Mouse (Mus musculus): ENCODE data around the gene Ccdc32. TPM values are rescaled to one million over a fixed set of nuclear protein-coding genes. Genes with fewer than 3 reads are reported as not detected.

Gene Ccdc32
- polyA plus RNA-seq, 1 experiment = 11.9 TPM

DNA sequence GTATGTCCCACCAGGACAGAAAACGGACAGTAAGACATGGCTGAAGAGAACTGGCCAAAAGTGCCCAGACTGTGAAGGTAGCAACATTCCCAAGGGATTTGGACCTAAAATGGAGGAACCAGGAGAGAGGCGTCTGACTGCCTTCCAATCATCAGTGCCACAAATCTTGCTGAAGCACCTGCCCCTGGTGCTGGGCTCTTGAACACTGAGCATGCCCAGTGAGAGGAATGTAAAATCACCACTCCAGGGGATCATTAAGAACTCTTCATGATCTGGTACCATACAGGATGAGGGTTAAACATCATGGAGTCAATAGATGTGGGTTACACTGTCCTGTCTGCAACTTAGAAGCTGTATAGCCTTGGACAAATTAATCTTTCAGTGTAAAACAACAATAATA lies 16.0 kb upstream of the Ccdc32 start:
- 78% methylated on average over 2 of the region's 2 CpGs for WGBS
- no peaks in the 10 kb centered on the region for H3K27me3 ChIP-seq (replicated peaks; ENCODE audit: control insufficient read depth, insufficient read depth, low read length)
- H3K27ac ChIP-seq (ENCODE audit: insufficient read depth, low read depth, low read length) = no peak overlapping the region
- no peak overlapping the region for H3K4me3 ChIP-seq (ENCODE audit: insufficient read depth, low read depth, low read length)
- H3K36me3 ChIP-seq (ENCODE audit: control insufficient read depth, insufficient read depth, low read length) = no peaks in the 10 kb centered on the region
- TF ChIP-seq POLR2A (IDR thresholded peaks at IDR 0.05; ENCODE audit: low read depth, low read length) (no peak), CTCF (conservative IDR thresholded peaks at IDR 0.05; ENCODE audit: insufficient read depth, insufficient read length, low read depth, low read length) (no peak)
- no peak for DNase-seq
- H3K4me1 ChIP-seq (ENCODE audit: control insufficient read depth, insufficient read depth, low read length) = no peaks in the 10 kb centered on the region

- Histone ChIP-seq H3K4me1 (ENCODE audit: control insufficient read depth, insufficient read depth, low read length) (no peaks in the 10 kb centered on the region), H3K36me3 (ENCODE audit: control insufficient read depth, insufficient read depth, low read length) (no peaks in the 10 kb centered on the region), H3K27me3 (replicated peaks; ENCODE audit: control insufficient read depth, insufficient read depth, low read length) (no peaks in the 10 kb centered on the region), H3K27ac (ENCODE audit: insufficient read depth, low read depth, low read length) (no peak overlapping the region), H3K4me3 (ENCODE audit: insufficient read depth, low read depth, low read length) (no peak overlapping the region)
- TF ChIP-seq POLR2A (IDR thresholded peaks at IDR 0.05; ENCODE audit: low read depth, low read length) (no peak), CTCF (conservative IDR thresholded peaks at IDR 0.05; ENCODE audit: insufficient read depth, insufficient read length, low read depth, low read length) (0 out of 2 replicates have a peak, but pooled peaks have one; percentile 5)
- peak; percentile 41 for DNase-seq
- WGBS = 38% methylated on average over 4 of the region's 4 CpGs
Observed at GRCm38 (mm10) chr2:119040882-119041281, 11.7 kb upstream of the Ccdc32 start.

DNA sequence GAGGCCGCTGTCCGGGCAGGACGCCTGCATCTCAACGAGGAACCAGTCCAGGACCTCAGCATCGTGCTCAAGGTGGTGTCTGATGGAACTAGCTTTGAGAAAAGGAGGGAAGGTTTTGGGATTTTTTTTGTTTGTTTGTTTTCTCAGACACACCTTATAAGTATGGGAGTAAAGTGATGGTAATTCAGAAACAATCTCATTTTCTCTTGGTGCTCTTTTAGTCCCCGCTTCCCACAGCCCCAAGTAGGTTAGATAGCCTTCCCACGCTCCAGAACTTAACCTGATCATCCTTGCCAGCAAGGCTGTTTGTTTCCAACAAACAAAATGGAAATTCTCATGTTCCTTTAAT lies 6.2 kb upstream of the Ccdc32 start:
- H3K27me3 ChIP-seq (replicated peaks; ENCODE audit: control insufficient read depth, insufficient read depth, low read length) = no peaks in the 10 kb centered on the region
- H3K27ac ChIP-seq (ENCODE audit: insufficient read depth, low read depth, low read length) = no peak overlapping the region
- 16% methylated on average over 7 of the region's 7 CpGs for WGBS
- 0 out of 2 replicates have a peak, but pooled peaks cover 4% of the 10 kb centered on the region for H3K4me1 ChIP-seq (ENCODE audit: control insufficient read depth, insufficient read depth, low read length)
- no peak for TF ChIP-seq CTCF (conservative IDR thresholded peaks at IDR 0.05; ENCODE audit: insufficient read depth, insufficient read length, low read depth, low read length)
- TF ChIP-seq POLR2A (IDR thresholded peaks at IDR 0.05; ENCODE audit: low read depth, low read length) = no peak
- peak overlapping the region; percentile 91 for H3K4me3 ChIP-seq (ENCODE audit: insufficient read depth, low read depth, low read length)
- DNase-seq = no peak
- H3K36me3 ChIP-seq (ENCODE audit: control insufficient read depth, insufficient read depth, low read length) = no peaks in the 10 kb centered on the region

DNA sequence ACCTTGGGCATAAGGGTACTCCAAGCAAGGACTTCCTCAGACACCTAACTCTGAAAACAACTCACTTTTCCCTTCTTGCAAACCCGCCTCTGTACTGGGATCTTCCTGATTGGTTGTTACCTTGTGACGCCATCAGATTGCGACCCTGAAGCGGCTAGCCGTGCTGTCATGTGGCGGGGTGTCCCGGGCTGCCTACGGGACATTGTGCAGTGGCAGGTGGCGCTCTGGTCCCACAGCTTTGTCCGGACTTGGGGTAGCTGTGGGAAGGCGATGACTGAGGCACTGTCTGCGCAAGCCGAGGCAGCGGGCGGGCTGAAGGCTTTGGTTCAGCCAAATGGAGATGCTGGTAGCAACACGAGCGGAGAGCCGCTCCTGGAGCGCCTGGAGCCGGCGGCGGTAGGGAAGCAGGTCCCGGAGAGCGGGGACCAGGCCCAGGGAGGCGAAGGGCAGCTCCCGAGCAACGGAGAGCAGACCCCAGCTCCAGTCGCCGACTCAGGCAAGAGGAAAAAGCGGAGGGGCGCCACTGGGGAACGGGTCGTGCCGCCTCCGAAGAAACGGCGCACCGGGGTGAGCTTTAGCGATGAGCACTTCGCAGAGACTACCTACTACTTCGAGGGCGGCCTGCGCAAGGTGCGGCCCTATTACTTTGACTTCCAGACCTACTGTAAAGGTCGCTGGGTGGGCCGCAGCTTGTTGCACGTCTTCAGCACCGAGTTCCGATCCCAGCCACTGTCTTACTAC lies 5.6 kb upstream of the Ccdc32 start, which contains the start of gene Rpusd2:
TSS of gene Rpusd2 (plus strand) at position 135 of the 741 bp plus-strand sequence.
- Histone ChIP-seq H3K27ac (ENCODE audit: insufficient read depth, low read depth, low read length) (no peak within 1 kb of the TSS), H3K4me1 (ENCODE audit: control insufficient read depth, insufficient read depth, low read length) (0 out of 2 replicates have a peak, but pooled peaks cover 4% of the 10 kb centered on the region), H3K27me3 (replicated peaks; ENCODE audit: control insufficient read depth, insufficient read depth, low read length) (no peaks in the 10 kb centered on the region), H3K36me3 (ENCODE audit: control insufficient read depth, insufficient read depth, low read length) (no peaks in the 10 kb centered on the region), H3K4me3 (ENCODE audit: insufficient read depth, low read depth, low read length) (peak within 1 kb of the TSS; percentile 91)
- DNase-seq = peak; percentile 97
- WGBS = under 1% methylated on average over 49 of the region's 49 CpGs
- TF ChIP-seq POLR2A (IDR thresholded peaks at IDR 0.05; ENCODE audit: low read depth, low read length) (peak; percentile 38), CTCF (conservative IDR thresholded peaks at IDR 0.05; ENCODE audit: insufficient read depth, insufficient read length, low read depth, low read length) (peak; percentile 40)

GRCm38 (mm10) chr2:119032191-119032590 lies 3.0 kb upstream of the Ccdc32 start:
- Histone ChIP-seq H3K36me3 (ENCODE audit: control insufficient read depth, insufficient read depth, low read length) (no peaks in the 10 kb centered on the region), H3K27me3 (replicated peaks; ENCODE audit: control insufficient read depth, insufficient read depth, low read length) (no peaks in the 10 kb centered on the region), H3K4me1 (ENCODE audit: control insufficient read depth, insufficient read depth, low read length) (peaks cover 13% of the 10 kb centered on the region), H3K27ac (ENCODE audit: insufficient read depth, low read depth, low read length) (no peak overlapping the region), H3K4me3 (ENCODE audit: insufficient read depth, low read depth, low read length) (no peak overlapping the region)
- TF ChIP-seq CTCF (conservative IDR thresholded peaks at IDR 0.05; ENCODE audit: insufficient read depth, insufficient read length, low read depth, low read length) (no peak), POLR2A (IDR thresholded peaks at IDR 0.05; ENCODE audit: low read depth, low read length) (no peak)
- WGBS = 63% methylated on average over 4 of the region's 4 CpGs
- no peak for DNase-seq

GRCm38 (mm10) chr2:119026951-119027350 lies 2.2 kb downstream of the Ccdc32 start:
- H3K27ac ChIP-seq (ENCODE audit: insufficient read depth, low read depth, low read length) = no peak overlapping the region
- TF ChIP-seq POLR2A (IDR thresholded peaks at IDR 0.05; ENCODE audit: low read depth, low read length) (no peak), CTCF (conservative IDR thresholded peaks at IDR 0.05; ENCODE audit: insufficient read depth, insufficient read length, low read depth, low read length) (no peak)
- no peaks in the 10 kb centered on the region for H3K27me3 ChIP-seq (replicated peaks; ENCODE audit: control insufficient read depth, insufficient read depth, low read length)
- peaks cover 9% of the 10 kb centered on the region for H3K4me1 ChIP-seq (ENCODE audit: control insufficient read depth, insufficient read depth, low read length)
- 86% methylated on average over 4 of the region's 4 CpGs for WGBS
- H3K4me3 ChIP-seq (ENCODE audit: insufficient read depth, low read depth, low read length) = no peak overlapping the region
- H3K36me3 ChIP-seq (ENCODE audit: control insufficient read depth, insufficient read depth, low read length) = peaks cover under 1% of the 10 kb centered on the region
- DNase-seq = no peak

DNA sequence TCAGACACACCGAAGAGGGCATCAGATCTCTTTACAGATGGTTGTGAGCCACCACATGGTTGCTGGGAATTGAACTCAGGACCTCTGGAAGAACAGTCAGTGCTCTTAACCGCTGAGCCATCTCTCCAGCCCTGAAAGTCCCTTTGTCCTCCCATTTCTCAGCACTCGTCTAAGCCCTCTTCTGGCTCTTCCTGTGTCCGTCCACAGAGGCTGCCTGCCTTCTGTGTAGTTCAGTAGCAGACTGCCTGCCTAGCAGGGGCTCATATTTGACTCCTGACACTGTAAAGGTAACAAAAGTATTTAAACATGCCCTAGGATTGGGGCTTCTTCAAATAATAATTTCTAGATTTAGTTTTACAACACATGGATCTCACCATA lies 4.0 kb downstream of the Ccdc32 start:
- no peak overlapping the region for H3K27ac ChIP-seq (ENCODE audit: insufficient read depth, low read depth, low read length)
- peaks cover 9% of the 10 kb centered on the region for H3K4me1 ChIP-seq (ENCODE audit: control insufficient read depth, insufficient read depth, low read length)
- DNase-seq = no peak
- TF ChIP-seq POLR2A (IDR thresholded peaks at IDR 0.05; ENCODE audit: low read depth, low read length) = no peak
- TF ChIP-seq CTCF (conservative IDR thresholded peaks at IDR 0.05; ENCODE audit: insufficient read depth, insufficient read length, low read depth, low read length) = no peak
- 83% methylated on average over 4 of the region's 4 CpGs for WGBS
- H3K36me3 ChIP-seq (ENCODE audit: control insufficient read depth, insufficient read depth, low read length) = peaks cover 3% of the 10 kb centered on the region
- H3K4me3 ChIP-seq (ENCODE audit: insufficient read depth, low read depth, low read length) = no peak overlapping the region
- H3K27me3 ChIP-seq (replicated peaks; ENCODE audit: control insufficient read depth, insufficient read depth, low read length) = no peaks in the 10 kb centered on the region
